ENCODE assay signal across 8 mouse cellular contexts in genomic region chr10:80560621-80561020, GRCm38 (mm10). TPM values are rescaled to one million over a fixed set of nuclear protein-coding genes. Genes with fewer than 3 reads are reported as not detected.
DNase-seq lines count a peak whose midpoint lies in the region; ATAC-seq and TF ChIP-seq lines count a peak whose summit lies in the region.

No protein-coding gene starts in this region.

- peaks cover 28% of the 10 kb centered on the region for H3K4me1 ChIP-seq in liver, adult 2 months (ENCODE audit: control insufficient read depth, insufficient read depth, low read length)
- peaks cover 12% of the 10 kb centered on the region for H3K4me1 ChIP-seq in embryonic facial prominence, embryonic 14.5 days (ENCODE audit: control insufficient read depth, insufficient read depth, low read length)
- peaks cover 37% of the 10 kb centered on the region for H3K4me1 ChIP-seq in kidney, embryonic 16.5 days (ENCODE audit: insufficient read depth, low read length)
- H3K4me1 ChIP-seq in neural tube, embryonic 12.5 days = peaks cover 33% of the 10 kb centered on the region

- WGBS in liver, adult 2 months = 1% methylated on average over 13 of the region's 13 CpGs
- under 1% methylated on average over 13 of the region's 13 CpGs for WGBS in embryonic facial prominence, embryonic 14.5 days
- 2% methylated on average over 13 of the region's 13 CpGs for WGBS in kidney, embryonic 16.5 days
- 2% methylated on average over 13 of the region's 13 CpGs for WGBS in neural tube, embryonic 12.5 days

- H3K36me3 ChIP-seq in liver, adult 2 months (ENCODE audit: control insufficient read depth, insufficient read depth, low read length) = no peaks in the 10 kb centered on the region
- H3K36me3 ChIP-seq in embryonic facial prominence, embryonic 14.5 days (ENCODE audit: control insufficient read depth, insufficient read depth, low read length) = peaks cover 5% of the 10 kb centered on the region
- H3K36me3 ChIP-seq in kidney, embryonic 16.5 days (ENCODE audit: insufficient read depth, low read length) = no peaks in the 10 kb centered on the region
- H3K36me3 ChIP-seq in neural tube, embryonic 12.5 days = no peaks in the 10 kb centered on the region

- no peak for TF ChIP-seq POLR2A in liver, adult 2 months (IDR thresholded peaks at IDR 0.05; ENCODE audit: extremely low read depth, insufficient read depth, low read length)

- H3K4me3 ChIP-seq in liver, adult 2 months (ENCODE audit: insufficient read depth, low read depth, low read length) = peak overlapping the region; percentile 93
- peak overlapping the region; percentile 98 for H3K4me3 ChIP-seq in embryonic facial prominence, embryonic 14.5 days (ENCODE audit: low read depth, low read length)
- H3K4me3 ChIP-seq in kidney, embryonic 16.5 days (ENCODE audit: low read length) = peak overlapping the region; percentile 76
- H3K4me3 ChIP-seq in neural tube, embryonic 12.5 days = peak overlapping the region; percentile 97

- no peaks in the 10 kb centered on the region for H3K27me3 ChIP-seq in liver, adult 2 months (ENCODE audit: control insufficient read depth, insufficient read depth, low read length)
- H3K27me3 ChIP-seq in embryonic facial prominence, embryonic 14.5 days (replicated peaks; ENCODE audit: control insufficient read depth, insufficient read depth, low read length) = no peaks in the 10 kb centered on the region
- H3K27me3 ChIP-seq in kidney, embryonic 16.5 days (ENCODE audit: insufficient read depth, low read length) = no peaks in the 10 kb centered on the region
- no peaks in the 10 kb centered on the region for H3K27me3 ChIP-seq in neural tube, embryonic 12.5 days (replicated peaks)

- peak overlapping the region; percentile 86 for H3K4me2 ChIP-seq in embryonic facial prominence, embryonic 14.5 days (ENCODE audit: low read depth, low read length)
- H3K4me2 ChIP-seq in kidney, embryonic 16.5 days (replicated peaks; ENCODE audit: low read depth, low read length) = peak overlapping the region; percentile 91
- H3K4me2 ChIP-seq in neural tube, embryonic 12.5 days (replicated peaks) = peak overlapping the region; percentile 92

- H3K27ac ChIP-seq in liver, adult 2 months (replicated peaks; ENCODE audit: insufficient read depth, low read depth, low read length) = peak overlapping the region; percentile 91
- H3K27ac ChIP-seq in embryonic facial prominence, embryonic 14.5 days (replicated peaks; ENCODE audit: low read depth, low read length) = no peak overlapping the region
- peak overlapping the region; percentile 96 for H3K27ac ChIP-seq in kidney, embryonic 16.5 days (ENCODE audit: low read length)
- H3K27ac ChIP-seq in neural tube, embryonic 12.5 days = no peak overlapping the region

- ATAC-seq in embryonic facial prominence, embryonic 14.5 days (ENCODE audit: low read depth) = no peak
- no peak for ATAC-seq in kidney, embryonic 16.5 days (ENCODE audit: low FRiP score, low TSS enrichment)
- ATAC-seq in neural tube, embryonic 12.5 days (ENCODE audit: low FRiP score, low read depth) = peak; percentile 4; the same call in 1 of the 2 replicates
- ATAC-seq in inflammation-experienced regulatory T-cells, adult 6 months = no peak

- TF ChIP-seq CTCF in liver, adult 2 months (IDR thresholded peaks at IDR 0.05; ENCODE audit: low read depth, low read length) = no peak

- no peaks in the 10 kb centered on the region for H3K9me3 ChIP-seq in embryonic facial prominence, embryonic 14.5 days (ENCODE audit: control insufficient read depth, low read length)
- H3K9me3 ChIP-seq in kidney, embryonic 16.5 days (ENCODE audit: low read length) = no peaks in the 10 kb centered on the region
- no peaks in the 10 kb centered on the region for H3K9me3 ChIP-seq in neural tube, embryonic 12.5 days

- H3K79me2 ChIP-seq in liver, adult 2 months (ENCODE audit: control insufficient read depth, insufficient read depth, low read length) = peaks cover 45% of the 10 kb centered on the region

- peak overlapping the region; percentile 94 for H3K9ac ChIP-seq in liver, adult 2 months (ENCODE audit: low read depth, low read length)
- peak overlapping the region; percentile 97 for H3K9ac ChIP-seq in embryonic facial prominence, embryonic 14.5 days (ENCODE audit: low read depth, low read length)
- peak overlapping the region; percentile 97 for H3K9ac ChIP-seq in kidney, embryonic 16.5 days (replicated peaks; ENCODE audit: low read length)
- peak overlapping the region; percentile 94 for H3K9ac ChIP-seq in neural tube, embryonic 12.5 days

- peak; percentile 88 for DNase-seq in liver, adult 2 months (ENCODE audit: extremely low read depth, low read depth, low spot score)
- DNase-seq in liver = no peak
- no peak for DNase-seq in embryonic facial prominence, embryonic 14.5 days (ENCODE audit: low spot score)
- DNase-seq in retina, embryonic 14.5 days (ENCODE audit: low spot score) = no peak
- DNase-seq in left cerebral cortex, adult 11 months (ENCODE audit: low spot score) = no peak

RNA-seq across cellular contexts. Expression of gene Rexo1, which starts 0.7 kb away (rescaled TPM):
- total RNA-seq in liver, adult 2 months (2014; rRNA removed) = 4.4 and 5.5 TPM in 2 replicates
- polyA plus RNA-seq in liver, adult 2 months (2012; rRNA removed) = 28.1 and 36.8 TPM in 2 replicates
- 22.6 and 26.2 TPM in 2 replicates for polyA plus RNA-seq in embryonic facial prominence, embryonic 14.5 days (2014; fragmentation: Nextera tagmentation; extraction: Ambion mirVana)
- polyA plus RNA-seq in kidney, embryonic 16.5 days (2015; fragmentation: Nextera tagmentation; extraction: Ambion mirVana) = 27.2 and 29.8 TPM in 2 replicates
- polyA plus RNA-seq in neural tube, embryonic 12.5 days (2016; fragmentation: Nextera tagmentation; extraction: Ambion mirVana) = 35.6 and 35.9 TPM in 2 replicates
- polyA plus RNA-seq in inflammation-experienced regulatory T-cells, adult 6 months (2017; shearing (Covaris generic)) = 10 to 100 TPM; 11.3 to 18.6 (median 14.9) TPM

RNA-seq across cellular contexts. Expression of gene Klf16, which starts 16.5 kb away (rescaled TPM):
- total RNA-seq in liver, adult 2 months (2014; rRNA removed) = 0.74 and 1.3 TPM in 2 replicates
- polyA plus RNA-seq in liver, adult 2 months (2012; rRNA removed) = 4.2 and 5.5 TPM in 2 replicates
- polyA plus RNA-seq in embryonic facial prominence, embryonic 14.5 days (2014; fragmentation: Nextera tagmentation; extraction: Ambion mirVana) = 9.7 and 9.9 TPM in 2 replicates
- polyA plus RNA-seq in kidney, embryonic 16.5 days (2015; fragmentation: Nextera tagmentation; extraction: Ambion mirVana) = 10.4 and 11.6 TPM in 2 replicates
- 7.3 and 7.5 TPM in 2 replicates for polyA plus RNA-seq in neural tube, embryonic 12.5 days (2016; fragmentation: Nextera tagmentation; extraction: Ambion mirVana)
- 1 to 10 TPM; 6.3 to 7.1 (median 6.8) TPM for polyA plus RNA-seq in inflammation-experienced regulatory T-cells, adult 6 months (2017; shearing (Covaris generic))

RNA-seq across cellular contexts. Expression of gene Atp8b3, which starts 21.7 kb away (rescaled TPM):
- not detected in 2 replicates for total RNA-seq in liver, adult 2 months (2014; rRNA removed)
- 0.04 TPM in 1 of 2 replicates, not detected in the other for polyA plus RNA-seq in liver, adult 2 months (2012; rRNA removed)
- 0.13 and 0.24 TPM in 2 replicates for polyA plus RNA-seq in embryonic facial prominence, embryonic 14.5 days (2014; fragmentation: Nextera tagmentation; extraction: Ambion mirVana)
- 0.32 and 0.34 TPM in 2 replicates for polyA plus RNA-seq in kidney, embryonic 16.5 days (2015; fragmentation: Nextera tagmentation; extraction: Ambion mirVana)
- polyA plus RNA-seq in neural tube, embryonic 12.5 days (2016; fragmentation: Nextera tagmentation; extraction: Ambion mirVana) = 1.0 TPM in 2 replicates
- not detected for polyA plus RNA-seq in inflammation-experienced regulatory T-cells, adult 6 months (2017; shearing (Covaris generic))

RNA-seq across cellular contexts. Expression of gene Abhd17a, which starts 29.5 kb away (rescaled TPM):
- 45.7 and 59.3 TPM in 2 replicates for total RNA-seq in liver, adult 2 months (2014; rRNA removed)
- 194 and 205 TPM in 2 replicates for polyA plus RNA-seq in liver, adult 2 months (2012; rRNA removed)
- 115 and 124 TPM in 2 replicates for polyA plus RNA-seq in embryonic facial prominence, embryonic 14.5 days (2014; fragmentation: Nextera tagmentation; extraction: Ambion mirVana)
- 86.5 and 89.2 TPM in 2 replicates for polyA plus RNA-seq in kidney, embryonic 16.5 days (2015; fragmentation: Nextera tagmentation; extraction: Ambion mirVana)
- polyA plus RNA-seq in neural tube, embryonic 12.5 days (2016; fragmentation: Nextera tagmentation; extraction: Ambion mirVana) = 126 and 127 TPM in 2 replicates
- polyA plus RNA-seq in inflammation-experienced regulatory T-cells, adult 6 months (2017; shearing (Covaris generic)) = 10 to 100 TPM in 2 of 3 experiments, 1 to 10 TPM in 1; 8.6 to 12.0 (median 11.4) TPM

RNA-seq across cellular contexts. Expression of gene Scamp4, which starts 42.1 kb away (rescaled TPM):
- total RNA-seq in liver, adult 2 months (2014; rRNA removed) = 7.6 and 11.4 TPM in 2 replicates
- polyA plus RNA-seq in liver, adult 2 months (2012; rRNA removed) = 61.2 and 63.2 TPM in 2 replicates
- 84.6 and 96.3 TPM in 2 replicates for polyA plus RNA-seq in embryonic facial prominence, embryonic 14.5 days (2014; fragmentation: Nextera tagmentation; extraction: Ambion mirVana)
- polyA plus RNA-seq in kidney, embryonic 16.5 days (2015; fragmentation: Nextera tagmentation; extraction: Ambion mirVana) = 113 and 117 TPM in 2 replicates
- 60.8 and 63.9 TPM in 2 replicates for polyA plus RNA-seq in neural tube, embryonic 12.5 days (2016; fragmentation: Nextera tagmentation; extraction: Ambion mirVana)
- polyA plus RNA-seq in inflammation-experienced regulatory T-cells, adult 6 months (2017; shearing (Covaris generic)) = 100 to 1,000 TPM in 2 of 3 experiments, 10 to 100 TPM in 1; 96.2 to 110 (median 108) TPM

Comparison
In these comparisons a context has a peak if more than half of its experiments do, and no peak if none do; other contexts are left out.
1. H3K27ac ChIP-seq: peak in liver, adult 2 months (single experiment) and kidney, embryonic 16.5 days (single experiment); none in embryonic facial prominence, embryonic 14.5 days (single experiment) and neural tube, embryonic 12.5 days (single experiment).
2. Peak in every context shown above with its lines, with median percentiles within 50 percentile points of each other: H3K4me3 ChIP-seq, H3K9ac ChIP-seq and H3K4me2 ChIP-seq.